Mouse (Mus musculus) midbrain, postnatal 0 days (tissue): ENCODE measurements around the gene Sars2. TPM values are rescaled to one million over a fixed set of nuclear protein-coding genes. Genes with fewer than 3 reads are reported as not detected.

Source experiments
- ATAC-seq: fragments of 200-750 bp; cut with Nextera tagmentation; 2 replicates; pipeline ENCODE4 v1.8.0; 2017; ENCODE audit warnings: moderate number of reproducible peaks, mild to moderate bottlenecking, moderate TSS enrichment, moderate library complexity; ENCODE audit not compliant: low FRiP score
- DNase-seq: peaks from one replicate; pipeline ENCODE4 v3.0.0-alpha.2; 2015; ENCODE audit warnings: low spot score
- H3K27ac ChIP-seq: fragments of 300-500 bp; sonication (generic); 2 replicates; pipeline ENCODE4 v1.5.1; 2014; ENCODE audit warnings: low read depth, mild to moderate bottlenecking, low read length, mixed read lengths
- H3K27me3 ChIP-seq: fragments of 300-500 bp; sonication (generic); 2 replicates; pipeline ENCODE4 v1.6.1; 2014; ENCODE audit warnings: low read length, control low read depth, mixed read lengths; ENCODE audit not compliant: insufficient read depth
- H3K36me3 ChIP-seq: fragments of 300-500 bp; sonication (generic); 2 replicates; pipeline ENCODE4 v1.6.1; 2014; ENCODE audit warnings: low read length, control low read depth, mixed read lengths; ENCODE audit not compliant: insufficient read depth
- H3K4me1 ChIP-seq: fragments of 300-500 bp; sonication (generic); 2 replicates; pipeline ENCODE4 v1.6.1; 2014; ENCODE audit warnings: mild to moderate bottlenecking, control low read depth, antibody characterized with exemption, low read length, mixed read lengths; ENCODE audit not compliant: insufficient read depth
- H3K4me2 ChIP-seq: fragments of 300-500 bp; sonication (generic); 2 replicates; pipeline ENCODE4 v1.6.1; 2014; ENCODE audit warnings: low read depth, mild to moderate bottlenecking, low read length, mixed read lengths; ENCODE audit not compliant: poor library complexity, severe bottlenecking
- H3K4me3 ChIP-seq: fragments of 300-500 bp; sonication (generic); 2 replicates; pipeline ENCODE4 v1.5.1; 2014; ENCODE audit warnings: low read depth, mild to moderate bottlenecking, low read length, moderate library complexity
- H3K9ac ChIP-seq: fragments of 300-500 bp; sonication (generic); replicated peaks from 2 replicates; pipeline ENCODE4 v1.6.1; 2014; ENCODE audit warnings: mild to moderate bottlenecking, low read length, moderate library complexity, mixed read lengths; ENCODE audit not compliant: poor library complexity, severe bottlenecking
- H3K9me3 ChIP-seq: fragments of 300-500 bp; sonication (generic); 2 replicates; pipeline ENCODE4 v1.6.1; 2016; ENCODE audit warnings: low read length, control low read depth
- CTCF ChIP-seq: IDR thresholded peaks from 2 replicates; pipeline ENCODE4 v1.5.1; 2016; ENCODE audit warnings: antibody characterized with exemption, mild to moderate bottlenecking
- WGBS: fragments of 180-500 bp; shearing (Covaris S2); extraction: QIAGEN DNeasy Blood & Tissue Kit; methylation state at CpG from one replicate; pipeline ENCODE4 v1.1.7; 2014; 5-methylcytosine and 5-hydroxymethylcytosine counted together
- polyA plus RNA-seq: library from polyadenylated mRNA; unstranded; fragments of >200 nt; fragmentation: Nextera tagmentation; extraction: Ambion mirVana; gene quantifications from 2 replicates; pipeline ENCODE4 v1.2.1, GENCODE M21; 2015
- total RNA-seq: library from RNA; depleted of rRNA; stranded (reverse); fragments of >200 nt; gene quantifications from 2 replicates; pipeline ENCODE4 v1.2.3, GENCODE M21; 2014

Gene Sars2
- total and polyA plus RNA-seq, 2 experiments from 2014 or later = 16.2 to 17.8 TPM

DNA sequence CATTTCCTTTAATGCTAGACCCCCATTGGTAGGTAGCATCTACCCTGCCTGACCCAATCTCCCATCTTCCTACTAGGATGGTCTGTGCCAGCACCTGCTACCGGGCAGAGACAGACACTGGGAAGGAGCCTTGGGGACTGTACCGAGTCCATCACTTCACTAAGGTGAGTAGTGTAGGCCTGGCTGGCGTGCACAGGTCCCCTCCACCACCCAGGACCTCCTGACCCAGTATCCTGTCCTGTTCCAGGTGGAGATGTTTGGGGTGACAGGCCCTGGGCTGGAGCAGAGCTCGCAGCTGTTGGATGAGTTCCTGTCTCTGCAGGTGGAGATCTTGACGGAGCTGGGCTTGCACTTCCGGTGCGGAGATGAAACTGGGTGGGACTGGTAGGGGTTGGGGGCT is 8.1 kb downstream of the Sars2 start:
- peaks cover 14% of the 10 kb centered on the region for H3K36me3 ChIP-seq
- no peaks in the 10 kb centered on the region for H3K9me3 ChIP-seq
- no peaks in the 10 kb centered on the region for H3K4me1 ChIP-seq
- no peak overlapping the region for H3K4me3 ChIP-seq
- H3K27me3 ChIP-seq = no peaks in the 10 kb centered on the region
- ATAC-seq (no peak), DNase-seq (no peak)
- 95% methylated on average over 7 of the region's 7 CpGs for whole genome bisulfite sequencing
- H3K9ac ChIP-seq = no peak overlapping the region
- H3K27ac ChIP-seq = no peak overlapping the region
- no peak for TF ChIP-seq CTCF
- H3K4me2 ChIP-seq = no peak overlapping the region

- Histone ChIP-seq H3K9me3 (no peaks in the 10 kb centered on the region), H3K27me3 (0 out of 2 replicates have a peak, but pooled peaks cover 11% of the 10 kb centered on the region), H3K27ac (no peak within 1 kb of the TSS), H3K4me1 (peaks cover 3% of the 10 kb centered on the region; the same call in 1 of the 2 replicates), H3K4me2 (peak within 1 kb of the TSS; percentile 42), H3K9ac (peak within 1 kb of the TSS; percentile 40; the same call in 1 of the 2 replicates), H3K4me3 (peak within 1 kb of the TSS; percentile 20; the same call in 1 of the 2 replicates), H3K36me3 (peaks cover 27% of the 10 kb centered on the region)
- DNase-seq = no peak
- TF ChIP-seq CTCF = no peak
- 3% methylated on average over 17 of the region's 17 CpGs for WGBS
- peak; percentile 41; the same call in 1 of the 2 replicates for ATAC-seq
Measured at GRCm38 (mm10) chr7:28756079-28756478, 14.3 kb downstream of the Sars2 start, which contains the start of gene Ccer2. Gene Ccer2 (plus strand): TSS chr7:28756174.

DNA sequence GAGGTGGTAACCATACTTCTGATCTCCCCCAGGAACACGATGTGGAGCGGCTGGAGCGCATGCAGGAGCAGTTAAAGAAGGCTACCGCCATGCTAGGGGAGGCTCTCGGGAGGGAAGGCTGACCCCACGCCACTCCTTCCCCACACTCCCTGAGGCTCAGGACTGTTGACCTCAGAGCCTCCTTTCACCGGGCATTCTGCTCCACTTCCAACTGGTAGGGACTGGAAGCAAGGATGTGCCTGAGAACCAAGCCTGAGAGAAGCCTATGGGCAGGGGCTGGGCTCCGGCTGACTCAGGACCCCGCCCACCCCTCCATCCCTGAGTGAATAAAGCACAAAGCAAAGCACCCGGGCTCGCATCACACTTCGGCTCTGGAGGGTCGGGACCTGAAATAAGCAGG is 16.8 kb downstream of the Sars2 start:
- H3K4me3 ChIP-seq = no peak overlapping the region
- ATAC-seq (no peak), DNase-seq (no peak)
- no peak overlapping the region for H3K27ac ChIP-seq
- no peak overlapping the region for H3K9ac ChIP-seq
- H3K9me3 ChIP-seq = no peaks in the 10 kb centered on the region
- WGBS = 84% methylated on average over 13 of the region's 13 CpGs
- TF ChIP-seq CTCF = no peak
- H3K4me1 ChIP-seq = peaks cover 3% of the 10 kb centered on the region; the same call in 1 of the 2 replicates
- H3K27me3 ChIP-seq = 0 out of 2 replicates have a peak, but pooled peaks cover 11% of the 10 kb centered on the region
- no peak overlapping the region for H3K4me2 ChIP-seq
- peaks cover 35% of the 10 kb centered on the region for H3K36me3 ChIP-seq

DNA sequence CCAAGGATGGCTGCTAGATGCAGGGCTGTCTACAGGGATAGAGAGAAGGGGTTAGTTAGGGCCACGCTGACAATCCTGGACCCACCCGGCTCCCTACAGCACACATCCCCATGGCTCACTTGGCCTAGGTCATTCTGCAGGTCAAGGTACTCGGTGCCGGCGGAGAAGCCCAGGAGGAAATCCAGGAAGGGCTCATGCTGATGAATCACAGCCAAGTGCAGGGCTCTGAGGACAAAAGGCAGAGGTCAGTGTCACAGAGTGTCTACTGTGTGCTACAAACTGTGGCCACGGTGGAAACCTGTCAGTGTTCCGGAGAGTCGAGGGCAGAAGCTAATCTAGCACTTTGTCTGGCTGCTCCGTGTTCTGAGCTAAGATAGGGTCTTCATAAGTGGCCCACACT is 20.1 kb downstream of the Sars2 start:
- ATAC-seq = no peak
- no peak for TF ChIP-seq CTCF

DNA sequence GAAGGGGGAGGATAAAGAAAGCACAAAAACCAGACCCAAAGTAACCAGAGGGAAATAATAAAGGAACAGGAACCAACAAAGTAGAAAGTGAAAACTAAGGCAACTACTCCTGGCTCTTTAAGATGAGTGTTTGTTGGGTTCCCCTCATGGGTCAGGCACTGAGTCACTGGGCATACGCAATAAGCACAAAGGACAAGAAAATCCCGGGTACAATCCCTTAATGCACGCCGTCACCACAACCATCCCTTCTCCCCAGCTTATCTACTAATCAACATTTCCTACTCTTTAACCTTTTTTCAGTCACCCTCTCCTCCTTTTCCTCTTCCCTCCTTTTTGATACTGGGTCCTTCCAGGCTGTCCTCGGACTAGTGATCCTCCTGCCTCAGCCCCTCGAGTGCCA is 23.4 kb downstream of the Sars2 start:
- peak overlapping the region; percentile 72 for H3K4me3 ChIP-seq
- no peak overlapping the region for H3K27ac ChIP-seq
- H3K36me3 ChIP-seq = peaks cover 16% of the 10 kb centered on the region
- DNase-seq = no peak
- no peak for TF ChIP-seq CTCF
- H3K9me3 ChIP-seq = no peaks in the 10 kb centered on the region
- no peak overlapping the region for H3K9ac ChIP-seq
- peak overlapping the region; percentile 68 for H3K4me2 ChIP-seq
- H3K27me3 ChIP-seq = no peaks in the 10 kb centered on the region
- ATAC-seq = no peak
- 83% methylated on average over 6 of the region's 6 CpGs for WGBS
- peaks cover 17% of the 10 kb centered on the region; the same call in 1 of the 2 replicates for H3K4me1 ChIP-seq

More for the DNA sequence above, 20.1 kb downstream of the Sars2 start:
- no peak for DNase-seq
- Histone ChIP-seq H3K4me1 (peaks cover 10% of the 10 kb centered on the region; the same call in 1 of the 2 replicates), H3K36me3 (peaks cover 35% of the 10 kb centered on the region), H3K27me3 (no peaks in the 10 kb centered on the region), H3K4me2 (no peak overlapping the region), H3K4me3 (no peak overlapping the region), H3K9me3 (no peaks in the 10 kb centered on the region), H3K27ac (no peak overlapping the region), H3K9ac (no peak overlapping the region)
- 93% methylated on average over 9 of the region's 9 CpGs for WGBS

DNA sequence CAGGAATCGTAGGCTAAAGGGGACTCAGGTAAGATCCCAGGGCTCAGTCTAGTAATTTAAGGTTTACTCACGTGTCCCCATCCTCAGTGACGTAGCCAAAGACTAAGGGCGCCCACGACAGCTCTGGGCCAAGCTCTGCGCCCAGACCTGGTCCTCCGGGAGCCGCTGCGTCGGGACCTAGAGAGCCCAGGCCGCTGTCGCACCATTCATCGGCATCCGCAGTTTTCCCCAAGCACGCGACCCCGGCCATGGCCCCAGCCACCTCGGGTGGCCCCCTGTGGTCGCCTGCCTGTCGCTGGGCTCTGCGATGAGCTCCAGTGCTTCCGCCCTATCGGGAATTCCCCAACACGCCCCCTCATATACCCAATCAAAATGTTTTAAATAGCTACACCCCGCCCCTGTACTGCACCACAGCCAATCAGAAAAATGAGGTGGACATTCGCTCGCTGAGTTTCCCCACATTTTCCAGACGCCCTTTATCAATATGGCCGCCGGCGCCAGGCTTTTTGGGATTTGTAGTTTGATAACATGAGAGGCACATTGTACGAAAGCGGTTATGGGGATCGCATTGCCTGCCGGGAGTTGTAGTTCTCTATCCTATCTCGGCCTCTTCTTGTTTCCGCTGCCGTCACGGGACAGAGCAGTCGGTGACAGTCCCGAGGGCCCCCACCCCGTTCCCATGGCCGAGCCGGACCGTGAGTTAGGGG is 24.5 kb downstream of the Sars2 start, which contains the start of gene Sirt2:
Gene Sirt2 (plus strand): TSS at position 563 of the 707 bp plus-strand sequence.
- peak; percentile 99 for DNase-seq
- peak within 1 kb of the TSS; percentile 72 for H3K4me3 ChIP-seq
- under 1% methylated on average over 45 of the region's 45 CpGs for WGBS
- peak within 1 kb of the TSS; percentile 64 for H3K9ac ChIP-seq
- H3K27me3 ChIP-seq = no peaks in the 10 kb centered on the region
- H3K27ac ChIP-seq = no peak within 1 kb of the TSS
- H3K36me3 ChIP-seq = peaks cover 8% of the 10 kb centered on the region
- TF ChIP-seq CTCF = peak; percentile 42; the same call in 1 of the 2 replicates
- ATAC-seq = peak; percentile 98
- H3K4me1 ChIP-seq = peaks cover 17% of the 10 kb centered on the region; the same call in 1 of the 2 replicates
- peak within 1 kb of the TSS; percentile 68 for H3K4me2 ChIP-seq
- H3K9me3 ChIP-seq = no peaks in the 10 kb centered on the region
